Mouse (Mus musculus): ENCODE results near the gene Rsf1.

Gene Rsf1

DNA sequence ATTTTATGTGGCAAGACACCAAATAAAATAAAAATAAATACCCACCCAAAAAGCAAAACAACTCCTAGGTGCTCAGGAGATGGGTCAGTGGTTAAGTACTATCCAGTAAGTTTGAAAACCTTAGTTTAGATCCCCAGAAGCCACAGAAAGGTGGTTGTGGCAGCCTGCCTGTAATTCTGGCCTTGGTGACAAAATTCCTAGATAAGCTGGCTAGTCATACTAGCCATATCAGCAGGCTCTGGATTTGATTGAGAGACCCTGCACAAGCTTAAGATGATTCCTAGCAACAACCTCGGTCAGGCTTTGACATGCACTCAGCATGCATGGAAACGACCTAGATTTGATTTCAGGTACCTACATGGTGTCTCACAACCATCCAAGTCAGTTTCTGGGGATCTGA lies 49.7 kb downstream of the Rsf1 start:
- ATAC-seq (ENCODE audit: insufficient number of reproducible peaks, low FRiP score, low TSS enrichment): no peak

DNA sequence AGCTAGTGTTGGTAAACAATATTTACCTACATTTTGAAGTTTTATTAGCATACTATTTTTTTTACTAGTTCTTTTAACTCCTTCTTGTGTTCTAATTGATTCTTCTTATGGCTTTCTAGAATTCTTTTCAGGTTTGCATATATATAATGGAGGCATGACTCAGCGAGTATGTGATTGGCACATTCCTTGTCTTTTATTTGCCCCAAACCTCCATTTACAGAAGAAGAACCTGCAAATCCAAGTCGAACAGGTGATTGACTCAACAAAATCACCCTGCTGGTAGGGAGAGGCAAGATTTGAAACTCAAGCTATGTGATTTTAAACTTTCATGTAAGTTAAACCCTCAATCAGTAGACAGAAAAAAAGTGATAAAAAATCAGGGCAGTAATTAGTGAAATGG lies 51.6 kb downstream of the Rsf1 start:
- ATAC-seq (ENCODE audit: insufficient number of reproducible peaks, low FRiP score, low TSS enrichment): no peak

DNA sequence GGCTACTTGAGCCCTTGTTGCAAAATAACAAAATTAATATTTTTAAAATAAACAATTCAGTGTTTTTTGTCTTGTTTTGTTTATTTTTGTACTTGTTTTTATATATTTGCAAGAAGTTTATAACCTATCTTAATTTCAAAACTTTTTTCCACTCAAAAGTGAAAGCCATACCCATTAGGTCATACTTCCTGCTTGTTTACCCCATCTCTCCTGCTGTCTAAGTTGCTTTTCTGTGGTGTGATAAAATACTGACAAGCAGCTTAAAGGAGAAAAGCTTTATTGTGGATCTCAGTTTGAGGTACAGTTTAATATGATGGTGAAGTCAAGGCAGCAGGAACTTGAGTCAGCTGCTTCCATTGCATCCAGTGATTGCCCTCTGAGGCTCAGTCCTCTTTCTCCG lies 53.2 kb downstream of the Rsf1 start:
- ATAC-seq (ENCODE audit: insufficient number of reproducible peaks, low FRiP score, low TSS enrichment): no peak

DNA sequence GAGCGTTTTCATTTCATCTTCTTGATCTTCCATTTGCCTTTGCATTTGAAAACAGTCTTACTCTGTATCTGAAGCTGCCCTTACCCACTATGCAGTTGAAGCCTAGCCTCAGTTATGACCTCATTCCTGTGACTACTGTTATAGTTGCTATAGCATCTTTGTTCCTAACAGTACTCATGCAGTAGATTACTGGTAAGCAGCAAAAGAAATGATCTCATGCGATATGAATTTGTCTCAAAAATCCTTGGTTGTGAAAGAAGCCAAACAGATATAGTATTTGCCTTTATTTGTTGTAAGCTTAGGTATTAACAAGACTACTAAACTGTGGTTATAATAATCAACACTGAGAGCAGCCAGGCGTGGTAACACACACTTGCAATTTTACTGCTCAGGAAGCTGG lies 65.4 kb downstream of the Rsf1 start:
- no peak for ATAC-seq (ENCODE audit: insufficient number of reproducible peaks, low FRiP score, low TSS enrichment)

DNA sequence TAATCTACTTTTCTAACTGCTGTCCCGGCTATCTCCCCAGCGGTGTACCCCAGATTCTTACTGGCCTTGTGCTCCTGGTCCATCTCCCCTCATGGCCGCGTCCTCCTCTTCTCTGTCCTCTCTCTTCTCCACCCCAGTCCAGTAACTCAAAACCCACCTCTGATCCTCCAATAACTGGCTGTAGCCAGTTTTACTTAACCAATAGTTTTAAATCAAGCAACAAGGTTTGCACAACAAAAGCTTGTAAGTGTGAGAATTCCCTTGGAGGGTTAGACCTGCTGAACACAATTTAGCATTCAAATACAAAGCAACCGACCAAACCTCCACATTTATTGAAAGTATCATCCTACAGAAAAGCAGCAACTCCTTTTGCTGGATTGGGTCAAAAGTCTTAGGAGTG lies 68.0 kb downstream of the Rsf1 start:
- no peak for ATAC-seq (ENCODE audit: insufficient number of reproducible peaks, low FRiP score, low TSS enrichment)

DNA sequence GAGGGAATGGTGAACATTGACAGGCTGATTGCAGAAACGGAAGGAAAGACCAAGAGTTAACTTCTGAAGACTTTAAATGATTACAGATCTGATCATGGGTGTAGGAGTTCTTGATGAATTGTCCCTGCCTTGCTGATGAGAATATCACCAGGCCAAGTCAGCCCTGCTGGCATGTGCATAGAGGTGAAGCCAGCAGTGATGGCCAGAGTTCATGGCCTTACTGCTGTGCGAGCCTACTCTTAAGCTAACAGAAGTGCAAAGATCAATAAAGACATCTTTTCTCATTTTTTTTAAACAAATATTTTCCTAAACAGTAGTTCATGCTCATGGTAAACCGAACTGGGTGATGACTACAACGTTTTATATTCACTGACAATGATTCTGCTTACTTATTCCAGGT lies 71.0 kb downstream of the Rsf1 start:
- ATAC-seq (ENCODE audit: insufficient number of reproducible peaks, low FRiP score, low TSS enrichment): no peak

DNA sequence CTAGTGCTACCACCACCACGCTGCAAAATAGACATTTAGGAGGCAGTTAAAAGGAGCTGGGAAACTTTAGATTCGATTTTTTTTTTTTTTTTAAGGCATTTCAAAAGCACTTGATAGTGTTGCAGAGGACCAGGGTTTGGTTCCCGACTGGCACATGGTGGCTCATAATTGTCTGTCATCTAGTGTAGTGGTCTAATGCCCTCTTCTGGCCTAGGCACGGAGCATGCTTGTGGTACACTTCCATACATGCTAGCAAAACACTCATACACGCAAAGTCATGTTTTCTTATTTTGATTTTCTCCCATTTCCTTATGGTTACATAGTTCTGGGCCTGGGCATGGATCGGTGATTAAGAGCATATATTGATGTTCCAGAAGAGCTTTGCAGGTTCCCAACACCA lies 76.5 kb downstream of the Rsf1 start:
- ATAC-seq (ENCODE audit: insufficient number of reproducible peaks, low FRiP score, low TSS enrichment): no peak

DNA sequence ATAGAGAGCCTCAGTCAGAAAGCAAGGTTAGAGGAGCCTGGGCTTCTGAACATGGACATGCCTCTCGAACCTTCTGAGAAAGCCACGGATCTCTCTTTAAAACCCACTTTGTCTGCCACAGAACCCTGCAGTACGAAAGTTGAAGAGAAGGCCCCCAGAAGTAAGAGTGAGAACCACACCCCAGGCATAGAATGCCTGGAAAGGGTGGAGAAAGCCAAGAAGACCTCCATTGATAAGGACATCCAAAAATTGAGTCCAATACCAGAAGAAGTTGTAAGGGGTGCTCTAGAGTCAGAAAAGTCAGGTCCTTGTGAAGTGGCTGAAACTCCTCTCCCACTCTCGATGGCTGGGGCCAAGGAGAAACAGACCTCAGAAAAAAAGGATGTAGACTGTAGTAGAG lies 81.9 kb downstream of the Rsf1 start:
- ATAC-seq (ENCODE audit: insufficient number of reproducible peaks, low FRiP score, low TSS enrichment): no peak

DNA sequence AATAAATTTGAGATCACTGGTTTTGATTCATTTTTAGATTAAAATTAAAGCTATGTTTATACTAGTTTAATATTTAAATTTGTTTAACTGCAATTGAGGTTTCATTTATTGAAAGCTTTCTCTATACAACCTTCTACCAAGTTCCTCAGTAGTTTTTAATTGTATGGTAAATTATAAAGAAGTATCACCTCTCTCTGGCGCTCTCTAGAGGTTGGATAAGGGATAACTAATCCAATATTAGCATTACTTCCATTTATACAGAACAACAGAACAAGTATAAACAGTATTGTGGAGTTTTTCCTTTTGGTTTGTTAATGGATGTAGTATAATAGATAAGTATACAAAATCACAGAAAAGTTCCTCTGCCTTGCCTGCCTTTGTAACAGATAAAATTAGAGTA lies 99.5 kb downstream of the Rsf1 start:
- no peak for ATAC-seq (ENCODE audit: insufficient number of reproducible peaks, low FRiP score, low TSS enrichment)

DNA sequence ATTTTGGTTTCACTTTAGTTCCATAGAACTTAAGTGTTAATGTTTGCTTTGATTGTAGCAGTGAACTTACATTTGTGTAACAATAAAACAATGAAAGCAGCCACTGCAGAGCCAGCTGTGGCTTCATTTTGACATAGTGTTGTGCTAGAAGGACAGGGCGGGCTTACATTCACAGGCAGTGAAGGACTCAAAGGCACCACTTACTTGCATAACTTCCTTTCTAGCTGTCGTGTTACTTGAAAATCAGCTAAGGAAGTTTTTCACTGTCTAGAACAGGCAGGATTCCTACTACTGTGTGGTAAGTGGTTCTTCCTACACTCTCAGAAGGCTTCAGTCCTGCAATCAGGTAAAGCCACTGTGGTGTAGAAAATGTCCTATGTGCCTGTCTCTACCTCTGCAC lies 108.1 kb downstream of the Rsf1 start:
- ATAC-seq (ENCODE audit: insufficient number of reproducible peaks, low FRiP score, low TSS enrichment): no peak

DNA sequence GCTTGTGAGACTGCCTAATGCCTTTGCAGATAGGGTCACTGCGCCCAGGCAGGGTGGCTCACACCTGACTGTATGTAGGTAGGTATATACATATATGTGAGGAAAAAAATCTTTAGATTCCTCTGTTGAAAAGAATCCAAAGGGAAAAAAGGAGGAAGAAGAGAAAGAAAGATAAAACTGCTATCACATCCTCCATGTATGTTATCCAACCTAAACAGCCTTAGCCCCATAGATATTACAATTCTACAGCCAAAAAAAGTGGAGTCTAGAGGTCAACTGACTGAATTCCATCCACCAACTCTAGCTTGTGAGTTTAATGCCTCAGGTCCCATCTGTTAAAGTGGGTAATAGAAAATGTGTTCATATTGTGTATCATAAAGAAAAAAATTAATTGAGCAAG lies 115.8 kb downstream of the Rsf1 start:
- no peak for ATAC-seq (ENCODE audit: insufficient number of reproducible peaks, low FRiP score, low TSS enrichment)

DNA sequence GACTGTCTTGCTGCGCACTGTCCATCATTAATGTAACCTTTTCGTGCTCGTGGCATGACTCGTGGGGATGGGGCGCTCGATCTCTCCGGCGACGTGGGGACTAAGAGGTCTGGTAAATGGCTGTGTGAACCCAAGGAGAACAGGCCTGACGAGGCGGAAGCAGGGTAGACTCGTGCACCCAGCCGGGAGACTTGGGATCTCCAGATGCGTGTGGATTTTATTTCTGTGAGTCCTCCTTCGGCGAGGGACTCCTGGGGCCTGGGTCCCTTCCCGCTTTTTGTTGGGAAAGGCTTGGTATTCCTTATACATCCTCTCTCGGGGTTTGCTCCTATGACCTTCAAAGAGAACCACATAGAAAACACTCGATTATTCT lies 116.4 kb downstream of the Rsf1 start:
- peak; percentile 26; the same call in 1 of the 2 replicates for ATAC-seq (ENCODE audit: insufficient number of reproducible peaks, low FRiP score, low TSS enrichment)

DNA sequence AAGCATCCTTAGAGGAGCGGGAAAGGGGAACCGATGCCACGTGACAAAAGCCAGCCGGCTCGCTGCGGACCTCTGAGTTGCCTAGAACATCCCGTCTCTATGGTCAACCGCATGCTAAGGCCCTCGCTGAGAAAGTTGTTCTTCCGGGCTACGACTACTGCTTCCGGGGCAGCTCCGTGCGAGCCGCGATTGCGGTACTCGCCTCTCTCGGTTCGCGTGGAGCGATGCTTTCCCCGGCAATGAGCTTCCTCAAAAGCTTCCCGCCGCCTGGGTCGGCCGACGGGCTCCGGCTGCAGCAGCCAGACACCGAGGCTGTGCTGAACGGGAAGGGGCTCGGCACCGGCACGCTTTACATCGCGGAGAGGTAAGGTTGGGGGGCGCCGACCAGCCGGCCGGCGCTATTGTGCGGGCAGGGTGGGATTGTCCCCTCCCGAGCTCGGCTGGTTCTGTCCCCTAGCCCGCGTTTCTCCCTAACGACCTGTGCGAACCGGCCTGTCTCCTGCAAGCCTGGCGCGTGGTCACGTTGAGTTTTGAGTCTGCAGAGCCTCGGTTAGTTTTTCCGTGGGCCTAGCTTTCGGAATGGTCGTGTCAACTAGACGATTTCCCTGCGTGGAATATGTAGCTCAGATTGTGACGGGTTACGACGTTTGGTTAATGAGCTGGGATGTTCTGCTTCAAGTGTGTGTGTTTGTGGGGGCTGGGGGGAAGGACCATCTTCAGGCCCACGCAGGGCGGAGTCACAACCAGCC lies 117.0 kb downstream of the Rsf1 start, which contains the start of gene Clns1a:
TSS of gene Clns1a (plus strand) at position 129 of the 749 bp plus-strand sequence.
- peak; percentile 94 for ATAC-seq (ENCODE audit: insufficient number of reproducible peaks, low FRiP score, low TSS enrichment)

DNA sequence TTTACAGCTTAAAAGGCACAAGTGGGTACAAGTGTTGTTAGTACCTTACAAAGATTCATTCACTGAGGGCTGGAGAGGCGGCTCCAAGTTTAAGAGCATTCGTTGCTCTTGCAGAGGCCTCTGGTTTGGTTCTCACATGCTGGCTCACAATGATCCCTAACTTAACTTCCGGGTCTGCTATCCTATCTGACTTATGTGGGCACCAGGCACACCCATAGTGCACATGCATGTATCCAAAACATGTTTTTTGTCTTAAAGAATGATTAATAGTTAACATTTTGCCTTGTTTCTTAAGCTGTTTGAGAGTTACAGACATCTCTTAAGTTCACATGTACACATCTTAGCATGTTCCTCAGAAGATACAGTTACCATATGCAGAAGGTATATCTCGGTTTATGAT lies 120.5 kb downstream of the Rsf1 start:
- ATAC-seq (ENCODE audit: insufficient number of reproducible peaks, low FRiP score, low TSS enrichment): no peak

DNA sequence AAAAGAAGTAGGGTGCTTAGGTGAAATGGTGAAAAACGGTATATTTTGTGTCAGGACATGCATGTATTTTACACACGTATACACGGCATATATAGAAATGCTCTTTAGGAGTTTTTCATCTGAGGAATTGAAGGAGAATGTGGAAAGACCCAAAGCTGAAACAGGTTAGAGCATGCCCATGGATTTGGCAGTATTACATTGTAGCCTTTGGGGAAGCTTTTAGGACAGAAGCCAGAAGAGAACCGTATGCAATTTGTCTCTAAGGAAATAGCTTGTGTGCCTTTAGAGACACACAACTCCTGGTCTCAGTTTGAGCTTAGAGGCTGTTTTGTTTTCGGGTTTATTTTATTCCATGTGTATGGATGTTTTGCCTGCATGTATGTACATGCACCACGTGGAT lies 121.4 kb downstream of the Rsf1 start:
- ATAC-seq (ENCODE audit: insufficient number of reproducible peaks, low FRiP score, low TSS enrichment): no peak

DNA sequence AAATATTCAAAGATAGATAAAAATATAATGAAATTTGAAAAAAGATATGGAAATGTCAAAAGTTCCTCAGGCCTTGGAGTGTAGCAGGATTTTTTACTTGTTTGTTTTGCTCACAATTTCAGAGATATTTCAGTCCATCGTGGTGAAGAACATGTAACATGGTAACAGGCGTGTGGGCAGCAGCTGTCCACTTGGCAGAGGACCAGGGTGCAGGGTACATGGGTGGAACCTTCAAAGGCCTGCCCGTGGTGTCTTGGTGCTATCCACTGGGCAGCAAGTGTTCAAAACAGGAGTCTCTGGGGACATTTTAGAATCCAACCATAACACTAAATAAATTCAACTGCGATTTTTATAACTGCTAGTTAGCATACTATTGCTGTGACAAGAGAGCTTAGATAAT lies 127.4 kb downstream of the Rsf1 start:
- no peak for ATAC-seq (ENCODE audit: insufficient number of reproducible peaks, low FRiP score, low TSS enrichment)

DNA sequence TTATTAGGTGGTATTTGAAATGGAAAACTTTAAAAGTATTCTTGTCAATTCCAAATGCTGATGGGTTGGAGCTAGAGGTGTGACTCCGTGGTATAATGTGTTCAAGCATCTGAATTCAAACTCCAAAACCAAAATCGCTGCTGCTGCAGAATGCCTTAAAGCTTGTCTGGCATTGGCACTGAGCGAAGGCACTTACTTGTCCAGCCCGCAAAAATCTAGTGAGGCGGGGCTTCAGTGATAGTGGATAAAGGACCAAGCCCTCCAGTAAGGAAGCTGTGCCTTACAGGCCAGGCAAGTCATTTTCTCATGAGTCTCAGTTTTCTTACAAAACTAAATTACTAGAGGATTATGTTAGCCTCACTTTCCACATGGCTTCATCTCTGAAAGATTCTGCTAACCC lies 128.1 kb downstream of the Rsf1 start:
- no peak for ATAC-seq (ENCODE audit: insufficient number of reproducible peaks, low FRiP score, low TSS enrichment)

DNA sequence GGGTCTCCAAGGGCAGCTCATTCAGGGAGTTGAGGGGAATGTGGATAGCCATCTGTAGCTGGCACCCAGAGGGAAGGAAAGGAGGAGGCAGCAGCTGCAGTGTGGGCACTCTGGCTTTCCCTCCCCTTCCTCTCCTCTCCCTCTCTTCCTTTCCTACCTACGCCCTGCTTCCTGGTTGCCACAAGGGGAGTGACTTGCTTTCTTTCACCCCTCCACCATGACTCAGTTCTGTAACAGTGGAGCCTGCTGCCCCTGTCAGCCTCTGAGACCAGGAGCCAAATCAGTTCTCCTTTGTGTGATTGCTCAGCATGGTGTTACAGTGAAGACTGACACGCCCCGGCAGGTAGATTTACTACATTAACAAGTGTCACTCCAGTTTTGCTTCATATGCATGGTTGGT lies 129.5 kb downstream of the Rsf1 start:
- no peak for ATAC-seq (ENCODE audit: insufficient number of reproducible peaks, low FRiP score, low TSS enrichment)

DNA sequence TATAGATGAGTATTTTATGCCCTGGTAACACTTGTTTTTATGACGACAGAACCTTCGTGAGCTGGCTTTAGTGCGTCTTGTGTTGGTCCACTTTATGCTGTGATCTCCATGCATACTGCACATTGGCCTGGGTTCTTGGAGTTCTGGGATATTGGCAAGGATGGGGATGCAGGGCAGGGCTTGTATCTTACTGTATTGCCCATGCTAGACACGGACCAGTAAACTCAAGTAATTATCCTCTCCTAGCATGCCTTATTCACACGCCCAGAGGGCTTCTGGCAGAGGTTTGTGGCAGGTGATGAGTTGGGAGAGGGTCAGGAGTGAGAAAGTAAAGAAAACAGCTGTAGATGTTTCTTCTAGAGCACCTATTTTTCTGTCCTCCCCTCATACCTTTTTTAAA lies 135.0 kb downstream of the Rsf1 start:
- no peak for ATAC-seq (ENCODE audit: insufficient number of reproducible peaks, low FRiP score, low TSS enrichment)

DNA sequence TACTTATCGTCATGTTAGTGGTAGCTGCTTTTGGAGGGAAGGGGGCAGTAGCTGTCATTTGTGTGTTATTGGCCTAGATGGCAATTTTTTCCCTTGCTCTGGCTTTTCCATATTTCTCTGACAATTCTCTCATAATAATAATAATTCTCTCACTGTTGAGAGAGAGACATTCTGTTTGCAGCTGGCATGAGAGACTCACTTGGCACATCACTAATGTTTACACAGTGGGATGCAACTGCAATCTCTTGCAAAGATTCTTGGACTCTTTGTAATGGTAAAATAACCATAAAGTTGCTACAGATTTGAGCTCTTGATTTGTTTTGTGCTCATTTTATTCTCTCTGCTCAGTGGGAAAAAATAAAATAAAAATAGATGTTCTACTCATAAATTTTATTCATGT lies 137.6 kb downstream of the Rsf1 start:
- ATAC-seq (ENCODE audit: insufficient number of reproducible peaks, low FRiP score, low TSS enrichment): no peak

DNA sequence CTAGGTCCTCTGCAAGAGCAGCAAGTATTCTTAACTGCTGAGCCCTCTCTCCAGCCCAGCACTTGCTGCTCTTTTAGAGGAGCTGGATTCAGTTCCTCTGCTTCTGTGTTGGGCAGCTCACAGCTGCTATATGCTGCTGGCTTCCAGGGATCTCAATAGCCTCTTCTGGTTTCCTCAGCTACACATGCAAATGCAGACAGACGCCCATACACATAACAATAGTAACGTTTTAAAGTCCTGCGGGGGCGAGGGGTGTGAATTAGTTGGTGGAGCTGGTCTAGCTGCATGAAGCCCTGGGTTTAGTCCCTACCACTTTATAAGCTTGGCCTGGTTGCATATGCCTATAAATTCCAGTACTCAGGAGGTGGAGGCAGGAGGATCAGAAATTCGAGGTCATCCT lies 139.4 kb downstream of the Rsf1 start:
- ATAC-seq (ENCODE audit: insufficient number of reproducible peaks, low FRiP score, low TSS enrichment): no peak

DNA sequence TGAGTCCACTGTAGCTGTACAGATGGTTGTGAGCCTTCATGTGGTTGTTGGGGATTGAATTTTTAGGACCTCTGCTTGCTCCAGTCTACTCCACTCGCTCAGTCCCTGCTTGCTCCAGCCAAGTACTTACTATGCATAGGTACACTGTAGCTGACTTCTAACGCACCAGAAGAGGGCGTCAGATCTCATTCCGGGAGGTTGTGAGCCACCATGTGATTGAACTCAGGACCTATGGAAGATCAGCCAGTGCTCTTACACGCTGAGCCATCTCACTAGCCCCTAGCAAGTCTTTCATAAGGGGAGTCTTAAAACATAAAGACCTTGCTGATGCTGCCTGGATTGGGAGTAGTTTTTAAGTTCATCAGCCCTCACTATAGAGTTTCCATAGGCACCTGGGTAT lies 140.4 kb downstream of the Rsf1 start:
- no peak for ATAC-seq (ENCODE audit: insufficient number of reproducible peaks, low FRiP score, low TSS enrichment)
